Mouse (Mus musculus) limb, embryonic 12.5 days (tissue): ENCODE data around the gene Usp53. TPM values are rescaled to one million over a fixed set of nuclear protein-coding genes. Genes with fewer than 3 reads are reported as not detected.
A peak's percentile ranks its signal among the peaks of the same experiment; 100 is the strongest.
"Not testable (repeated sequence)": the region's sequence is repeated elsewhere in the genome, so short reads cannot be mapped to it uniquely, and the experiment has no call there.

Experiments used
- ATAC-seq: fragments of 200-750 bp; cut with Nextera tagmentation; 2 replicates; pipeline ENCODE4 v1.8.0; 2017; ENCODE audit warnings: low read depth, moderate TSS enrichment; ENCODE audit not compliant: insufficient number of reproducible peaks, insufficient read depth, low FRiP score, low TSS enrichment
- H3K27ac ChIP-seq: fragments of 300-500 bp; sonication (generic); 2 replicates; pipeline ENCODE4 v1.5.1; 2016; ENCODE audit warnings: mild to moderate bottlenecking, moderate library complexity
- H3K27me3 ChIP-seq: fragments of 300-500 bp; sonication (generic); 2 replicates; pipeline ENCODE4 v1.6.1; 2016; ENCODE audit warnings: mild to moderate bottlenecking, moderate library complexity
- H3K36me3 ChIP-seq: fragments of 300-500 bp; sonication (generic); 2 replicates; pipeline ENCODE4 v1.6.1; 2016; ENCODE audit warnings: mild to moderate bottlenecking, moderate library complexity
- H3K4me1 ChIP-seq: fragments of 300-500 bp; sonication (generic); replicated peaks from 2 replicates; pipeline ENCODE4 v1.6.1; 2016
- H3K4me2 ChIP-seq: fragments of 300-500 bp; sonication (generic); 2 replicates; pipeline ENCODE4 v1.6.1; 2016; ENCODE audit warnings: mild to moderate bottlenecking, moderate library complexity
- H3K4me3 ChIP-seq: fragments of 300-500 bp; sonication (generic); replicated peaks from 2 replicates; pipeline ENCODE4 v1.5.1; 2016; ENCODE audit warnings: mild to moderate bottlenecking
- H3K9ac ChIP-seq: fragments of 300-500 bp; sonication (generic); replicated peaks from 2 replicates; pipeline ENCODE4 v1.6.1; 2016; ENCODE audit warnings: mild to moderate bottlenecking, moderate library complexity
- H3K9me3 ChIP-seq: fragments of 300-500 bp; sonication (generic); 2 replicates; pipeline ENCODE4 v1.6.1; 2016; ENCODE audit warnings: mild to moderate bottlenecking, moderate library complexity
- WGBS: fragments of 180-500 bp; shearing (Covaris S2); methylation state at CpG from one replicate; pipeline ENCODE4 v1.1.7; 2016; 5-methylcytosine and 5-hydroxymethylcytosine counted together
- polyA plus RNA-seq: library from polyadenylated mRNA; unstranded; fragments of >200 nt; fragmentation: Nextera tagmentation; extraction: Ambion mirVana; gene quantifications from 2 replicates; pipeline ENCODE4 v1.2.1, GENCODE M21; 2016

Gene Usp53
- polyA plus RNA-seq, 1 experiment from 2014 or later = 6.8 TPM

DNA sequence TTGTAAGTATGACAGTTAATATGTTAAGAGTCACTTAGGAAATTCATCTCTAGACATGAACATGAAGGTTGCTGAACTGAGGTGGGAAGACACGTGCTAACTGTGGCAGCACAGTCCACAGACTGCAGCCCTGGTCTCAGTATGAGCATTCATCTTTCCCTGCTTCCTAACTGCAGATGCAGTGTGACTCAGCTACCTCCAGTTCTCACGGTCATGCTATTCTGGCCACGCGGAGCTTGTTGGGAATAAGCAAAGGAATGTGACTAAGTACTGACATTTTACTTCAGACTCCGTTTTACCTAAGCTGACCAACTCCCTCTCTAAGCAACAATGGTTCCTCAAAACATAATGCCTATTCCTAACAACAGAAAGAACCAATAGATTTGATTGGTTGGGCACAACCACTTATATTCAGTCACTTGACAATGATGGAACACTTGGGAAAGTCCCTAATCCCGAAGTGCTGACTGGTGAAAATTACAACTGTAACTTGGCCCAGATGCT is 40.9 kb downstream of the Usp53 start:
- Histone ChIP-seq H3K27me3 (no peaks in the 10 kb centered on the region), H3K27ac (no peak overlapping the region), H3K9ac (no peak overlapping the region), H3K4me2 (no peak overlapping the region), H3K4me1 (no peaks in the 10 kb centered on the region; the same call in 1 of the 2 replicates), H3K36me3 (peaks cover 7% of the 10 kb centered on the region; the same call in 1 of the 2 replicates), H3K4me3 (no peak overlapping the region), H3K9me3 (no peaks in the 10 kb centered on the region)
- WGBS = 83% methylated on average over 6 of the region's 6 CpGs
- ATAC-seq = no peak

DNA sequence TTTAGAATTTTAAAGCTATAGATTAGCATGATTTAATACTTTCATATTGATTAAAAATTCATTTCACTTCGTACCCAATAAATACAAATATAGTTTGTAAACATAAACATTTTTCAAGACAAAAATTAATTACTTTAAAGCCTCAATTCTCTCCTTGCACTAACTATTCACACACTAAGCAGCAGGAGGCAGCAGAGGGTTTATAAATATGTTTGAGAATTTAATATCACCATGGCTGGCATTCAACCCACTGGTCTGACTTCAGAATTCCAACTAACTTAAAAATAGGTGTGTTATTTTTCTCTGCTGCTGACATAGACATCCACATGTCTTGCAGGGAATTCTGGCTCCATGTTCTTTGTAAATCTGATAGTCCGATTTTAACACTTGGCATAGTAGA is 45.1 kb downstream of the Usp53 start:
- Histone ChIP-seq H3K4me2 (no peak overlapping the region), H3K27ac (no peak overlapping the region), H3K9me3 (no peaks in the 10 kb centered on the region), H3K27me3 (no peaks in the 10 kb centered on the region), H3K9ac (no peak overlapping the region), H3K36me3 (peaks cover under 1% of the 10 kb centered on the region; the same call in 1 of the 2 replicates), H3K4me3 (no peak overlapping the region), H3K4me1 (no peaks in the 10 kb centered on the region; the same call in 1 of the 2 replicates)
- 86% methylated on average over 2 of the region's 2 CpGs for WGBS
- ATAC-seq = no peak

DNA sequence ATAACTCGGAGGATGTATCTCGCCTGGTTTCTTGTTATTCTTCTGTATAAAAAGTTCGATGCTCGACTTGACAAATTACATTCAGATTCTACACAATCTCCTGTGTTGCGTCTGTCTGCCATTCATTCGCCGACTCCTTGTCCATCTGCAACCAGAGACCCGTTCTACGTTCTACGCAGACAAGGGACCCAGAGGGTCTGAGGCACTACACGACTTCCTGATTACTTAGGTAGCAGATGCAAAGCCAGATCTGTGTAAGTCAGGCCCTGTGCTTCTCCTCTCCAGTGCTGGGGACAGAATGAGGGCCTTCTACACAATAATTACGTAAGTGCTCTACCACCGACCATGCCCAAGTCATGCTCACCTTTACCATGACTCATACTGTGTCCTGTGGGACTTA is 47.1 kb downstream of the Usp53 start:
- not testable (repeated sequence) for H3K36me3 ChIP-seq, ATAC-seq, H3K27ac ChIP-seq, H3K9ac ChIP-seq, H3K27me3 ChIP-seq, H3K4me3 ChIP-seq, H3K9me3 ChIP-seq, H3K4me2 ChIP-seq, H3K4me1 ChIP-seq
- WGBS = 87% methylated on average over 13 of the region's 13 CpGs

DNA sequence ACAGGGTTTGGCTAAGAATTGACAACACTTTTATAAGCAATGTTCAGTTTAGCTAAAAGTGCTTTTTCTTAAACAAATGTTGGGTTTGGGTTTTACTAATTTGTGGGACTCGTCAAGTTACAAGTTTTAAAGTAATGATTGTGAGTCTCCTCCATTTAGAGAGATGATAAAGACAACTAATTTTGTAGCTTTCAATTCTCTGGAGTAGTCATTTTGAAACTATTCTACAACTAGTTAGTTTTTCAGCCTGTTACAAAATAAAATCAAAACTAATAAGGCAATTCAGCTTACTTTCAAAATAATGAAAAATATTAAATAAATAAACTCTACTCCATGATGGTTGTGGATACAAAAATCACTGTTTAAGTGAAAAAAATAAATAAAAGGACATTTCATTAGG is 51.8 kb downstream of the Usp53 start:
- Histone ChIP-seq H3K9me3 (no peaks in the 10 kb centered on the region), H3K9ac (no peak overlapping the region), H3K4me2 (no peak overlapping the region), H3K27ac (no peak overlapping the region), H3K4me3 (no peak overlapping the region), H3K4me1 (no peaks in the 10 kb centered on the region), H3K36me3 (peaks cover 15% of the 10 kb centered on the region; the same call in 1 of the 2 replicates), H3K27me3 (no peaks in the 10 kb centered on the region)
- WGBS = 75% methylated on average over 1 of the region's 1 CpGs
- no peak for ATAC-seq

DNA sequence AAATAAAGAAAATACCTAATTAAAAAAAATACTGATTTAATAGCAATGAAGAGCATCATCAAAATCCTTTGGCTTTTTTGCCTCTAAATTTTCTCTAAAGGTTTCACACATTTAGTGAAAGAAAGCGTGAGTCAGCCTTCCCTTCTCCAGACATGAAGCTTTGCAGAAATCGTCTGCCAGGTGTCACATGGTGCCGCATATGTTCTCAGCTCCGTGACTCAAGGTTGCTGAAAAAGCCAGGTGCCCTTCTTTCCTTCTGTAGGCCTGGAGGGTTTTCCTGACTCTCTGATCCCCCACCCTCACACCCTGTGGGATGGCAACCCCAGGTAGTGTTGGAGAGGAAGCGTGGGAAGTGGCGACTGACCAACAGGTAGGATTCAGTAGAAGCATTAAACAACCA is 54.6 kb downstream of the Usp53 start:
- H3K36me3 ChIP-seq = peaks cover 25% of the 10 kb centered on the region
- H3K27me3 ChIP-seq = no peaks in the 10 kb centered on the region
- WGBS = 89% methylated on average over 6 of the region's 6 CpGs
- no peak for ATAC-seq
- no peak overlapping the region for H3K4me2 ChIP-seq
- H3K9me3 ChIP-seq = no peaks in the 10 kb centered on the region
- H3K4me3 ChIP-seq = no peak overlapping the region
- no peak overlapping the region for H3K9ac ChIP-seq
- no peak overlapping the region for H3K27ac ChIP-seq
- 0 out of 2 replicates have a peak, but pooled peaks cover 2% of the 10 kb centered on the region for H3K4me1 ChIP-seq

DNA sequence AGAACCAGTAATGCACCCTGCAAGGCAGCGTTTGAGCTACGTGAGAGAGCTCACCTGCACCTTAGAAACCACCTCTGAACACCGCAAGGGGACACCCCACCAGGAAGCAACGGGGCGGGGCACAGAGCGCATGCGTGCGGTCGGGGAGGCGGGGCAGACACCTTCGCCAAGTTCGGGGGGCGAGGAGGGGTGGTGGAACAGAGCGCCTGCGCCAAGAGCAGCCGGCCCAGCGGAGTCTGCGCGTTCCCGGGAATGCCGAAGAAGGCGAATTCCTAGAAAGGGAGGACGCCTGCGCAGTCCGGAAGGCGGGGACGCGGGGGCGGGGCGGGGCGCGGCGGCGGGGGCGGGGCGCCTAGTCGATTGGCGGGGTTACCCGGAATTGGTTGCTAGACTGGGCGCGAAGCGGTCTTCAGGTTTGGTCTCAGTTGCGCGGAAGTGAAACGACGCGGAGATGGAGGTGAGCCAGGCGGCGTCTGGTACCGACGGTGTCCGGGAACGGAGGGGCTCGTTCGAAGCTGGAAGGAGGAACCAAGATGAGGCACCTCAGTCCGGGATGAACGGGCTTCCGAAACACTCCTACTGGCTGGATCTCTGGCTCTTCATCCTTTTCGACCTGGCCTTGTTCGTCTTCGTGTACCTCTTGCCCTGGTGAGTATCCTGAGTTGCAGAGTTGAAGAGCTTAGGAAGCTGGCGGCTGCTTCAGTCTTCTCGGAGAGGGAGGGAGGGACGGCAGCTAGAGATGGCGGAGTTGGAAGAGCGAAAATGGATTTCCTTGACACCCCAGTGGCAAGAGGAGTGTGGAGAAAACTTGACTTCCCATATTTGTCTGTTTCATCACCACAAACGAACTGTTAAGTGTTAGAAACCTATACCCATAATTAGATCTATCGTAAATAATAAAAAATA is 60.0 kb downstream of the Usp53 start, which contains the start of gene 1810037I17Rik:
Gene 1810037I17Rik, plus strand, starts transcription at position 195 of the 906 bp plus-strand sequence.
- WGBS = 1% methylated on average over 68 of the region's 68 CpGs
- peak within 1 kb of the TSS; percentile 63 for H3K9ac ChIP-seq

DNA sequence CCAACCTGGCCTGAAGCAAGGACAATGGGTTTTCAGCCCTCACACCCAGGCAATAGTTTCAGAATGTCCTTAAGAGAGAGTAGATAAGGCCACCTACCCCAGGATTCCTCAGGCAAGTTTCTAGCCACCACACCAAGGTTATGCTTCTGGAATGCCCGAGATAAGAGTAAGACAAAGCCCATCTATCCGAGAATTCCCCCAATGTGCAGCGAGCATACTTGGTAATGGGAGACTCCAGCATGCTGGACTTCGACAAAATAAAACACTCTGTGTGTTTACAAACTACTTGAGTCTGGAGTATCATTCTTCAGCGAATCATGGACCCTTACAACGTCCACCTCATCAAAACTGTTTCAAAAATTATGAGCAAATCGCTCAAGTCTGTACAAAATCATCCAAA is 61.2 kb downstream of the Usp53 start:
- 72% methylated on average over 7 of the region's 7 CpGs for WGBS
- Histone ChIP-seq H3K36me3 (peaks cover 12% of the 10 kb centered on the region), H3K4me2 (peak overlapping the region; percentile 66; the same call in 1 of the 2 replicates), H3K27ac (no peak overlapping the region), H3K9ac (no peak overlapping the region), H3K27me3 (no peaks in the 10 kb centered on the region), H3K9me3 (no peaks in the 10 kb centered on the region), H3K4me3 (peak overlapping the region; percentile 58), H3K4me1 (0 out of 2 replicates have a peak, but pooled peaks cover 2% of the 10 kb centered on the region)
- ATAC-seq = no peak

More for the DNA sequence above, 60.0 kb downstream of the Usp53 start, which contains the start of gene 1810037I17Rik:
- Histone ChIP-seq H3K27me3 (no peaks in the 10 kb centered on the region), H3K4me2 (peak within 1 kb of the TSS; percentile 66), H3K27ac (peak within 1 kb of the TSS; percentile 86), H3K4me1 (0 out of 2 replicates have a peak, but pooled peaks cover 2% of the 10 kb centered on the region), H3K36me3 (peaks cover 12% of the 10 kb centered on the region), H3K4me3 (peak within 1 kb of the TSS; percentile 58), H3K9me3 (no peaks in the 10 kb centered on the region)
- peak; percentile 95 for ATAC-seq

DNA sequence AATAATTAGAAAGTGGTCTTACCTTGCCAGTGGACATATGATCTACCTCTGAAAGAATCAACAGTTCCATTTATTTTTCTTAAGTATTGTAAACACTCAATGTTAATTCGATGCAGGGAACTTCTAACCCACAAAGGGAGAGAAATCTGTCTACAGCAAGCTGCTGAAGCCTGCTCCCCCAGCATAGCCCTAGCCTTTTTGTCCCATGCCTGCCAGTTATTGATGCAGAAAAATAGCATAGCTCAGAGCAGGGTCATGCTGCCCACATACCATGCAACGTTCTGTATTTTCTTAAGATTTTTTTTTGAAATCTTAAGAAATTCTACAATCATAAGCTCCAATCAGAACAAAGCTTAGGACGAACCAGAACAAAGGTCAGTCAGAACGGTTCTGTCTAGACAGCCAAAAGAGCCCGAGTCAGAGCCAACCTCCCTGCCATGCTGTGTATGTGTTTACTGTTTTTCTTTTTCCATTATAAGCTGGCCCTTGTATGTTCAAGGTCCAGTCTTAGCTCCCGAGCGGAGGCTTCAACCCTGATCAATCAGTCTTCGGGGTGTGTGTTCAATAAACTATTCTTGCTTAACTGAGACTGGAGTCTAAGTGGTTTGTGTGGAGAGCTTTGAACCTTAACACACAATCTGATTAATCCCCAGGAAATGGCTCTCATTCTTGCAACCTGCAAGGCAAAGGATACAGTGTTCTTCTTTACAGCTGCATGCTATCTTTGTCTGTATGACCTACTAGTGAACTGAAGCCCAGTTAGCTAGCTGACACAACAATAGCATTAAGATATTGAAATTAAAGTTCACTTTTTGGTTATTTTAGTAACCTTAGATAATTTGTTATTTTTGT is 62.4 kb downstream of the Usp53 start:
- Histone ChIP-seq H3K36me3 (peaks cover 8% of the 10 kb centered on the region), H3K4me3 (no peak overlapping the region), H3K4me1 (0 out of 2 replicates have a peak, but pooled peaks cover 2% of the 10 kb centered on the region), H3K27ac (no peak overlapping the region), H3K9me3 (no peaks in the 10 kb centered on the region), H3K9ac (no peak overlapping the region), H3K4me2 (no peak overlapping the region), H3K27me3 (no peaks in the 10 kb centered on the region)
- no peak for ATAC-seq
- WGBS = 84% methylated on average over 8 of the region's 8 CpGs

DNA sequence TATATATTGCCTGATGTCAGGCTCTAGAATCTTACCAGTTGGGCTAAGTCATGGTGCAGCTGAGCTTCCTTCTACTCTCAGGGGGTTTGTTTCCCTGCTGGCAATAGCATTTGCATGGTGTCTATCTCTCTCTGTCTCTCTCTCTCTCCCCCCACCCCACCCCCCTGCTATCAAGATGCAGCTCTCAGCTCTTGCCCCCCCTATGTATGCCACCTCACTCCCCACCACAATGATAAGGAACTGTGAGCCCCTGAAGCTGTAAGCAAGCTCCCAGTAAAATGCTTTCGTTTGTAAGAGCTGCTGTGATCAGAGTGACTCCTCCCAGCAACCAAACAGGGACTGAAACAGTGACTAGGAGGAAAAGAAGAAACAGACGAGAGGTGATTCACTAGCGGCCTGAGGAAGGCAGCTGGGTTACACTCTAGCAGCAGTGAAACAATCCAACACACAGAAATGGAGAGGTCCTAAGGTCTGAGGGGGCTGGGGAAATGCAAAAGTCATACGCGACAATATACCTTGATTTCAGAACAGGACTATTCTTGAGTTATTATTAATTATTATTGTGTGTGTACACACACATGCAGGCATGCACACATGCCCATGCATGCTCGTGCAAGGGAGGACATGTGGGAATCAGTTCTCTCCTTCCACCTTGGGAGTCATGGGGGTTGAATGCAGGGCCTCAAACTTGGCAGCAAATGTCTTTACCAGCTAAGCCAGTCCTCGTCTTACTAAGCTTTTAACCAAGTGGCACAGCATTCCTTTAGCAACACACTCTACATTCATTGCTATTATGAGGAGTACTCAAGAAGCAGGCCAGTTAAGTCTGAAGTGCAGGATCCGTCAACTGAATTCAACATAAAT is 63.5 kb downstream of the Usp53 start:
- no peak overlapping the region for H3K9ac ChIP-seq
- ATAC-seq = no peak
- no peaks in the 10 kb centered on the region for H3K36me3 ChIP-seq
- H3K4me3 ChIP-seq = no peak overlapping the region
- 62% methylated on average over 8 of the region's 8 CpGs for WGBS
- H3K27ac ChIP-seq = no peak overlapping the region
- no peaks in the 10 kb centered on the region for H3K9me3 ChIP-seq
- 0 out of 2 replicates have a peak, but pooled peaks cover 2% of the 10 kb centered on the region for H3K4me1 ChIP-seq
- no peak overlapping the region for H3K4me2 ChIP-seq
- H3K27me3 ChIP-seq = no peaks in the 10 kb centered on the region

DNA sequence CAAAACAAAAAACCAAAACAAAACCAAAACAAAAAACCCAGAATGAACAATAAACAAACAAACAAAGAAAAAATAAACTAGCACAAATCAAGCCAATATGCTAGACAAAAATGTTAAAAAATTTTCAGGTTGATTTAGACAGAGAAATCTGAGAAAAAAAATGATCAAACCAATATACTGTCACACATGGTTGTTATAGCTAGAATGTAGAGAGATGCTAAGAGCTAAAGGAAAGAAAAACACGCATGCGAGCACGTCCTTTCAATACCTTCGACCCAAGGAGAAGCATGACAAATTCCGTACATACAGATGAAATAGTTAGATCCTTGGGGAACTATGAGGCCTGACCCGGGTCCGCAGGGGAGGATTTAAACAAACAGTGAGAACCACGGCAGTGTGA is 65.0 kb downstream of the Usp53 start, which contains the start of gene Gm10959:
Gene Gm10959, minus strand, starts transcription at position 101 of the 400 bp plus-strand sequence.
- Histone ChIP-seq H3K9ac (no peak within 1 kb of the TSS), H3K4me3 (no peak within 1 kb of the TSS), H3K27me3 (no peaks in the 10 kb centered on the region), H3K9me3 (no peaks in the 10 kb centered on the region), H3K27ac (no peak within 1 kb of the TSS), H3K36me3 (no peaks in the 10 kb centered on the region), H3K4me2 (no peak within 1 kb of the TSS), H3K4me1 (no peaks in the 10 kb centered on the region)
- no peak for ATAC-seq
- 83% methylated on average over 8 of the region's 8 CpGs for WGBS
